In the genomic region with DNA sequence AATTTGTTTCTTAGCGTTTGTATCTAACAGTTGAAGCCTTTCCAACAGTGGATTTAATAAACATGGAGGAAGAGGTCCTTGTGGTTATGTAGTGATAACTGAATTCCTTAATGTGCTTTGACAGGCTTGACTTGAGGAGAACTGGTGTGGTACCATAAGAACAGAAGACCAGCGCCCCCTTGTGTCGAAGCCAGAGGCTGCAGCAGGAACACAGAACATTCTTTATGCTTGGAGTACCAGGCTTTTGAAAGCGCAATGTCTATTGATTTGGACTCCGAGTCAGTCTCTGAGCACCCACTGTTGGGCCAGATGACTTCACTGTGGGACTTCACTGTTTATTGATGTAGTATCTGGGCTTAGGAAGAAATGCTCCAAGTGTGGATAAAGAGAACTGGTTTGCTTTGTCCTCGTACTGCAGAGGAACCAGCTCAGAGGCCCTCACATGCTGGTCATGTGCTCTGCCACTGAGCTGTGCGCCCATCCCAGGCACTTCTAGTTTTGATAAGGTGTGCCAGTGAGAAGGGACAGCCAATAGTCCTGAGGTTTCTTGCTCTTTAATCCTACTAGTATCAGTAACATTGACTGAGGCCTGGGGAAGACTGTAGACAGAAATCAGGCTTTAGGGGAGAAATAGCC, we compare ENCODE assay signal across 9 mouse cellular contexts. TPM values are rescaled to one million over a fixed set of nuclear protein-coding genes. Genes with fewer than 3 reads are reported as not detected.
DNase-seq lines count a peak whose midpoint lies in the region; ATAC-seq and TF ChIP-seq lines count a peak whose summit lies in the region.
"Had no signal": no experiment of that assay in that cellular context is flagged by ENCODE, and none has a peak within 500 bp of the region (broad histone marks: within the 10 kb centered on the region; RNA-seq: fewer than 3 reads in every experiment).

No protein-coding gene starts in this region.

- DNase-seq in CD4-positive, CD25-positive, alpha-beta regulatory T cell, adult 2 months (ENCODE audit: low read depth, low spot score): peak; percentile 87
- DNase-seq in heart, postnatal 10 days: peak; percentile 89 to 94
- peak; percentile 39 for DNase-seq in large intestine, adult 2 months (ENCODE audit: low read depth, low spot score)

- peak; percentile 90 for ATAC-seq in erythroblast, adult 5-6 weeks (replicated peaks; ENCODE audit: low FRiP score, poor library complexity, severe bottlenecking)
- ATAC-seq in liver, embryonic 16.5 days (ENCODE audit: low read depth): peak; percentile 53; the same call in 1 of the 2 replicates
- ATAC-seq in neural tube, embryonic 14.5 days (ENCODE audit: low read depth): peak; percentile 91

- H3K4me2 ChIP-seq in liver, embryonic 16.5 days (ENCODE audit: low read depth, low read length): no peak overlapping the region
- no peak overlapping the region for H3K4me2 ChIP-seq in neural tube, embryonic 14.5 days (ENCODE audit: low read depth, low read length)

- intact Hi-C loops in heart, postnatal 10 days (cut with DNase I): loop anchor here (1.0 to 5.0 kb wide), 5 partner anchors 88 to 366 kb away; partner anchors contain the start of gene Zfp639

- H3K9me3 ChIP-seq in liver, embryonic 16.5 days (replicated peaks; ENCODE audit: control insufficient read depth, low read length): no peaks in the 10 kb centered on the region
- H3K9me3 ChIP-seq in neural tube, embryonic 14.5 days (ENCODE audit: control insufficient read depth, low read length): no peaks in the 10 kb centered on the region

- 29% methylated on average over 7 of the region's 7 CpGs for WGBS in bone marrow, adult 2 months
- 31% methylated on average over 7 of the region's 7 CpGs for WGBS in large intestine, adult 2 months
- WGBS in liver, embryonic 16.5 days (ENCODE audit: insufficient replicate concordance): 27% methylated on average over 7 of the region's 7 CpGs
- WGBS in neural tube, embryonic 14.5 days: 34% methylated on average over 7 of the region's 7 CpGs

- H3K4me1 ChIP-seq in bone marrow, adult 2 months (ENCODE audit: control insufficient read depth, insufficient read depth, low read length): no peaks in the 10 kb centered on the region
- H3K4me1 ChIP-seq in liver, embryonic 16.5 days (ENCODE audit: control insufficient read depth, low read depth, low read length): peaks cover 5% of the 10 kb centered on the region; the same call in 1 of the 2 replicates
- no peaks in the 10 kb centered on the region for H3K4me1 ChIP-seq in neural tube, embryonic 14.5 days (ENCODE audit: control insufficient read depth, insufficient read depth, low read length)
- no peaks in the 10 kb centered on the region for H3K4me1 ChIP-seq in testis, adult 2 months (ENCODE audit: control insufficient read depth, insufficient read depth, low read length)

- H3K9ac ChIP-seq in liver, embryonic 16.5 days (ENCODE audit: low read depth, low read length): no peak overlapping the region
- no peak overlapping the region for H3K9ac ChIP-seq in neural tube, embryonic 14.5 days (replicated peaks; ENCODE audit: low read depth, low read length)

- TF ChIP-seq CTCF in bone marrow, adult 2 months (IDR thresholded peaks at IDR 0.05; ENCODE audit: control insufficient read depth, insufficient read depth, low read length): peak; percentile 90
- peak; percentile 90; the same call in 1 of the 2 replicates for TF ChIP-seq CTCF in testis, adult 2 months (IDR thresholded peaks at IDR 0.05; ENCODE audit: control insufficient read depth, insufficient read depth, insufficient replicate concordance, low read depth, low read length)

- no peak for TF ChIP-seq POLR2A in bone marrow, adult 2 months (IDR thresholded peaks at IDR 0.05; ENCODE audit: borderline replicate concordance, control insufficient read depth, low read depth, low read length)
- TF ChIP-seq POLR2A in testis, adult 2 months (IDR thresholded peaks at IDR 0.05; ENCODE audit: control insufficient read depth, low read depth, low read length): no peak

- H3K4me3 ChIP-seq in bone marrow, adult 2 months (replicated peaks; ENCODE audit: control insufficient read depth, low read depth, low read length): no peak overlapping the region
- H3K4me3 ChIP-seq in liver, embryonic 16.5 days (ENCODE audit: low read depth, low read length): no peak overlapping the region
- no peak overlapping the region for H3K4me3 ChIP-seq in neural tube, embryonic 14.5 days (ENCODE audit: low read depth, low read length)
- no peak overlapping the region for H3K4me3 ChIP-seq in testis, adult 2 months (ENCODE audit: control insufficient read depth, low read depth, low read length)
- H3K4me3 ChIP-seq: erythroblast, embryonic 14.5 days had no signal

- H3K27me3 ChIP-seq in liver, embryonic 16.5 days (ENCODE audit: control insufficient read depth, insufficient read depth, low read depth, low read length): no peaks in the 10 kb centered on the region
- H3K27me3 ChIP-seq in neural tube, embryonic 14.5 days (ENCODE audit: control insufficient read depth, insufficient read depth, low read length): no peaks in the 10 kb centered on the region
- no peaks in the 10 kb centered on the region for H3K27me3 ChIP-seq in testis, adult 2 months (ENCODE audit: control insufficient read depth, insufficient read depth, low read length)

- no peak overlapping the region for H3K27ac ChIP-seq in bone marrow, adult 2 months (ENCODE audit: control insufficient read depth, insufficient read depth, low read depth, low read length, poor library complexity)
- H3K27ac ChIP-seq in liver, embryonic 16.5 days (ENCODE audit: low read length): no peak overlapping the region
- H3K27ac ChIP-seq in neural tube, embryonic 14.5 days (ENCODE audit: low read depth, low read length): no peak overlapping the region
- H3K27ac ChIP-seq in testis, adult 2 months (ENCODE audit: control insufficient read depth, insufficient read depth, low read depth, low read length): no peak overlapping the region

- no peaks in the 10 kb centered on the region for H3K36me3 ChIP-seq in liver, embryonic 16.5 days (ENCODE audit: control insufficient read depth, insufficient read depth)
- H3K36me3 ChIP-seq in neural tube, embryonic 14.5 days (ENCODE audit: control insufficient read depth, insufficient read depth, low read length): no peaks in the 10 kb centered on the region
- H3K36me3 ChIP-seq in testis, adult 2 months (ENCODE audit: control insufficient read depth, insufficient read depth, low read length): no peaks in the 10 kb centered on the region

RNA-seq across cellular contexts. Expression of gene Actl6a, which starts 7.8 kb away (rescaled TPM):
- 62.6 and 65.0 TPM in 2 replicates for polyA plus RNA-seq in bone marrow, adult 2 months (2011; ENCODE audit: insufficient read depth, insufficient read length, low replicate concordance, missing spikeins)
- total RNA-seq in erythroblast, adult 5-6 weeks (2015; ENCODE audit: low replicate concordance): 24.2 and 49.2 TPM in 2 replicates
- total RNA-seq in erythroblast, adult 5-6 weeks (2017; ENCODE audit: low replicate concordance): 21.7 and 22.0 TPM in 2 replicates
- 10 to 100 TPM; 34.8 to 35.7 TPM for total RNA-seq in heart, postnatal 10 days (2021)
- polyA plus RNA-seq in large intestine, adult 2 months (2012; rRNA removed): 20.6 and 20.8 TPM in 2 replicates
- 68.0 and 71.3 TPM in 2 replicates for polyA plus RNA-seq in liver, embryonic 16.5 days (2015; fragmentation: Nextera tagmentation; extraction: Ambion mirVana)
- polyA plus RNA-seq in neural tube, embryonic 14.5 days (2014; fragmentation: Nextera tagmentation; extraction: Ambion mirVana): 57.5 and 72.7 TPM in 2 replicates
- 55.2 and 55.4 TPM in 2 replicates for polyA plus RNA-seq in testis, adult 2 months (2012; rRNA removed)

RNA-seq across cellular contexts. Expression of gene Ndufb5, which starts 38.4 kb away (rescaled TPM):
- polyA plus RNA-seq in bone marrow, adult 2 months (2011; ENCODE audit: insufficient read depth, insufficient read length, low replicate concordance, missing spikeins): 41.2 and 89.4 TPM in 2 replicates
- total RNA-seq in erythroblast, adult 5-6 weeks (2015; ENCODE audit: low replicate concordance): 40.0 and 41.8 TPM in 2 replicates
- total RNA-seq in erythroblast, adult 5-6 weeks (2017; ENCODE audit: low replicate concordance): 35.4 and 35.8 TPM in 2 replicates
- total RNA-seq in heart, postnatal 10 days (2021): 100 to 1,000 TPM; 747 to 748 TPM
- 244 and 252 TPM in 2 replicates for polyA plus RNA-seq in large intestine, adult 2 months (2012; rRNA removed)
- 124 and 128 TPM in 2 replicates for polyA plus RNA-seq in liver, embryonic 16.5 days (2015; fragmentation: Nextera tagmentation; extraction: Ambion mirVana)
- polyA plus RNA-seq in neural tube, embryonic 14.5 days (2014; fragmentation: Nextera tagmentation; extraction: Ambion mirVana): 336 and 357 TPM in 2 replicates
- polyA plus RNA-seq in testis, adult 2 months (2012; rRNA removed): 260 and 272 TPM in 2 replicates

RNA-seq across cellular contexts. Expression of gene Mrpl47, which starts 39.1 kb away (rescaled TPM):
- 12.5 and 38.7 TPM in 2 replicates for polyA plus RNA-seq in bone marrow, adult 2 months (2011; ENCODE audit: insufficient read depth, insufficient read length, low replicate concordance, missing spikeins)
- total RNA-seq in erythroblast, adult 5-6 weeks (2015; ENCODE audit: low replicate concordance): 3.7 and 22.8 TPM in 2 replicates
- 3.3 and 6.0 TPM in 2 replicates for total RNA-seq in erythroblast, adult 5-6 weeks (2017; ENCODE audit: low replicate concordance)
- total RNA-seq in heart, postnatal 10 days (2021): 10 to 100 TPM; 39.6 to 43.9 TPM
- 2.7 and 3.7 TPM in 2 replicates for polyA plus RNA-seq in large intestine, adult 2 months (2012; rRNA removed)
- polyA plus RNA-seq in liver, embryonic 16.5 days (2015; fragmentation: Nextera tagmentation; extraction: Ambion mirVana): 12.7 and 13.6 TPM in 2 replicates
- 32.3 and 38.5 TPM in 2 replicates for polyA plus RNA-seq in neural tube, embryonic 14.5 days (2014; fragmentation: Nextera tagmentation; extraction: Ambion mirVana)
- 15.0 and 18.8 TPM in 2 replicates for polyA plus RNA-seq in testis, adult 2 months (2012; rRNA removed)

Comparison
In these comparisons a context has a peak if more than half of its experiments do, and no peak if none do; other contexts are left out.
1. DNase-seq: peak in every context shown above with its lines; median percentile 92 in heart, postnatal 10 days; 87 in CD4-positive, CD25-positive, alpha-beta regulatory T cell, adult 2 months; 39 in large intestine, adult 2 months.